Mouse (Mus musculus) forebrain, embryonic 13.5 days (tissue): ENCODE measurements at regions not wholly inside any gene's neighbourhood (a gene's known extent, or its start where the extent isn't known, plus 50 kb on each side); places are given as distances from the start of the nearest gene placed in this dataset.
A peak's percentile ranks its signal among the peaks of the same experiment; 100 is the strongest.

Experiments used
- ATAC-seq: fragments of 200-750 bp; cut with Nextera tagmentation; 2 replicates; pipeline ENCODE4 v1.8.0; 2017
- H3K27ac ChIP-seq: fragments of 300-500 bp; sonication (generic); 2 replicates; pipeline ENCODE4 v1.5.1; 2015; ENCODE audit warnings: inconsistent platforms, mild to moderate bottlenecking, moderate library complexity
- H3K27me3 ChIP-seq: fragments of 300-500 bp; sonication (generic); 2 replicates; pipeline ENCODE4 v1.6.1; 2015; ENCODE audit warnings: mild to moderate bottlenecking, inconsistent platforms
- H3K36me3 ChIP-seq: fragments of 300-500 bp; sonication (generic); 2 replicates; pipeline ENCODE4 v1.6.1; 2015; ENCODE audit warnings: mild to moderate bottlenecking, inconsistent platforms; ENCODE audit not compliant: poor library complexity, severe bottlenecking
- H3K4me1 ChIP-seq: fragments of 300-500 bp; sonication (generic); 2 replicates; pipeline ENCODE4 v1.6.1; 2015; ENCODE audit warnings: inconsistent platforms
- H3K4me2 ChIP-seq: fragments of 300-500 bp; sonication (generic); 2 replicates; pipeline ENCODE4 v1.6.1; 2015; ENCODE audit warnings: inconsistent platforms, mild to moderate bottlenecking, moderate library complexity
- H3K4me3 ChIP-seq: fragments of 300-500 bp; sonication (generic); 2 replicates; pipeline ENCODE4 v1.5.1; 2015; ENCODE audit warnings: mild to moderate bottlenecking, inconsistent platforms
- H3K9ac ChIP-seq: fragments of 300-500 bp; sonication (generic); 2 replicates; pipeline ENCODE4 v1.6.1; 2015; ENCODE audit warnings: mild to moderate bottlenecking, inconsistent platforms
- H3K9me3 ChIP-seq: fragments of 300-500 bp; sonication (generic); replicated peaks from 2 replicates; pipeline ENCODE4 v1.6.1; 2016; ENCODE audit warnings: inconsistent platforms
- WGBS: fragments of 180-500 bp; shearing (Covaris S2); methylation state at CpG from one replicate; pipeline ENCODE4 v1.1.7; 2015; 5-methylcytosine and 5-hydroxymethylcytosine counted together

DNA sequence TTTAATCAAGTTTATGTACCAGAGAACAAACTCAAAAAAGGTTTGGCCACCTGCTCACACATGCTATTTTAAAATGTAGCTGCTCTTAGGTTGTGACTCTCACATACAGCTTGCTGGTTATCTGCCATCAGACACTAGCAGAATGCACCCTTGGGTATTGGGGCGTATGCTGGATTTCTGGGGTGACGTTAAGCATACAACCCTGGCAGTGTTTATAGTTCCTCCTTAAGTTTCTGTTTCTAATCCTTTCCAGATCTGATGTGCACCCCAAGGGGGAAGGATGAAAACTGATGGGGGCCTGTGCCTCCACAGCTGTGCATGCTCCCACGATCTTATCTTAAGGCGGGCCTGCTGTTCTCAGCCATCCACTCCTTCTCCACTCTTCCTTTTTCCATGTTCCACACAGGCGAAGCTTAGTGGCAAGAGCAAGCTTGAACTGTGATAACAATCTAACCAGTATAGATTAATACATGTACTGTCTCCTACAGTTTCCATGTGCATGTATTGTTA lies 164.8 kb upstream of the 4930583I09Rik start:
- no peak overlapping the region for H3K4me3 ChIP-seq
- WGBS, result 96% methylated on average over 5 of the region's 5 CpGs
- H3K4me2 ChIP-seq, result no peak overlapping the region
- no peak overlapping the region for H3K9ac ChIP-seq
- ATAC-seq, result no peak
- H3K4me1 ChIP-seq, result no peaks in the 10 kb centered on the region
- no peaks in the 10 kb centered on the region for H3K36me3 ChIP-seq
- no peaks in the 10 kb centered on the region for H3K27me3 ChIP-seq
- no peaks in the 10 kb centered on the region; the same call in 1 of the 2 replicates for H3K9me3 ChIP-seq
- H3K27ac ChIP-seq, result no peak overlapping the region

DNA sequence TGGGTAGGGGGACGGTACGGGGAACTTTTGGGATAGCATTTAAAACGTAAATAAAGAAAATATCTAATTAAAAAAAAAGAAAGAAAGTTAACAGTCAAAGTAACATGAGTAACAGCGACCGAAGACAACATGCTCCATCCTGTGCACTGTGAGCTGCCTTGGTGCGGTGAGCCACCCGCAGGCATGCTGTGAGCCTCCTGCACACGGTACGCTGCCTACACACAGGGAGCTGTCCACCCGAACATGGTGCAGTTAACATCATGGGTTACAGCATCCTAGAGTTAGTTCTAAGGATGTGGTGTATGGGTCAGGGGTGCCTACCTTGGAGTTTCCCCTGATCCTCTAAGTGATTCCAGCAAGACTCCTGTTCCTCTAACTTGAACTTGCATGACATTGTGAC lies 158.6 kb upstream of the 4930583I09Rik start:
- Histone ChIP-seq H3K9me3 (no peaks in the 10 kb centered on the region), H3K4me2 (no peak overlapping the region), H3K27me3 (no peaks in the 10 kb centered on the region), H3K27ac (no peak overlapping the region), H3K4me1 (no peaks in the 10 kb centered on the region), H3K9ac (no peak overlapping the region), H3K36me3 (no peaks in the 10 kb centered on the region), H3K4me3 (no peak overlapping the region)
- 96% methylated on average over 10 of the region's 10 CpGs for WGBS
- no peak for ATAC-seq

DNA sequence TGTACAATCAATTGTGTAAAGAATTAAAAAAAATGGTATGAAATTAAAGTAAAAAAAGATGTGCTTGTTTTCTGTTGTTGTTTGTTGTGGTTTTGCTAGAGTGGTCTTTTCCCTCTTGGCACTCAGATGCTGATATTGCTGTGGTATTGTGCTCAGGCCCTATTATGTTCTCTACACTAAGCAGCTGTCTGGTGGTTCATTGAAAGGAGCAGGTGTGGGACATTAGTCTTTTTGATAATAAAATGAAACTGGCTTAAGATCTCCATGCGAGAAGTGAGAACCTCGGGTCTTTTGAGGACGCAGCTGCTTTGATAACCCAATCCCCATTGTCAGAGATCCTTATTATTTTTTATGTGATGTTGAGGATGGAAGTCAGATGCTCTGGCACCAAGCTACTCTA lies 155.4 kb upstream of the 4930583I09Rik start:
- Histone ChIP-seq H3K4me3 (no peak overlapping the region), H3K9ac (no peak overlapping the region), H3K4me2 (no peak overlapping the region), H3K27ac (no peak overlapping the region), H3K27me3 (no peaks in the 10 kb centered on the region), H3K9me3 (no peaks in the 10 kb centered on the region), H3K4me1 (no peaks in the 10 kb centered on the region), H3K36me3 (no peaks in the 10 kb centered on the region)
- ATAC-seq, result no peak
- WGBS, result 54% methylated on average over 3 of the region's 3 CpGs

DNA sequence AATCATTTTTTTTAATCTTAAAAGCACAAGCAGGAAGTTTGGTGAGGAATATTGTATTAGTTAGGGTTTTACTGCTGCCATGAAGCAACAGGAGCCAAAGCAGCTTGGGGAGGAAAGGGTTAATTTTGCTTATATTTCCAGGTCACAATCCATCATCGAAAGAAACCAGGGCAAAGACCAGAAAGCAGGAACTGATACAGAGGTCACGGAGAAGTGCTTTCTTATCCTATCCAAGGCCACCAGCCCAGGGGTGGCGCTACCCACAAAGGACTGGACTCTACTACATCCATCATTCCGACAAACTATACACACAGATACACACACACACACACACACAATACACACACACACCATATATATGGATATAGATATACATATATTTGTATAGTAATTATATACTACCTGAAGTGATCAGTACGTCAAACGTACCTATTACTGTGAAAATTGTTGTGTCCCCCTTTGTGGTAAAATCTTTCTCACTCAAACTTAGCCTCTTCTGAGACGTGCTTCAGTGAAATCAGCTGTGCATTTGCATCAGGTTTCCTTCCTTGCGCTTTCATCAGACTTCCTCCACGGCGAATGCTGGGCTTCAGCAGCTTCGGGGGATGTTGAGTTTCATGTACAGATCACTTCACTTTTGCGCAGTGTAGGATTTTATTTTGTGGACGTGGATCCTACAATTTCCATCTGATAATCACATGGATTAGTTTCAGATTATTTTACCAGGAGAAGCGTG lies 148.6 kb upstream of the 4930583I09Rik start:
- no peaks in the 10 kb centered on the region for H3K4me1 ChIP-seq
- H3K27ac ChIP-seq, result no peak overlapping the region
- H3K4me3 ChIP-seq, result no peak overlapping the region
- WGBS, result 88% methylated on average over 14 of the region's 14 CpGs
- ATAC-seq, result no peak
- H3K27me3 ChIP-seq, result no peaks in the 10 kb centered on the region
- no peak overlapping the region for H3K4me2 ChIP-seq
- H3K9ac ChIP-seq, result no peak overlapping the region
- no peaks in the 10 kb centered on the region for H3K36me3 ChIP-seq
- H3K9me3 ChIP-seq, result no peaks in the 10 kb centered on the region

DNA sequence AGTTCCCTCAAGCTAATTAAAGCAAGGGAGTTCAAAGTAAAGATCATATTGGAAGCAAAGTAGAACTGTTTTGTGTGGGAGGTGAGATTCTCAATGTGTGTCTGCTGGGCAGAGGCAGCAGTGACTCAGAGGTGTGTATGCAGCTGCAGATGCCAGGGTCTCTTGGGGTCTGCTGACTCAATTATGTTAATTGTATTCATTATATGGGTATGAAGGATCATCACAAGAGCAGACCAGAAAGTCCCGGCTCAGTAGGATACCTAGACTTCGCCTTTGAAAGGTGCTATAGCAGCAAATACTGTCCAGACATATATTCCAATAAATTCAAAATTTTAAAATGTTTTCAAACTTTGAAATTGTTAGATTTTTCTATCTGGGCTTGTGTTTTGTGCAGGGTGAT lies 147.6 kb upstream of the 4930583I09Rik start:
- Histone ChIP-seq H3K36me3 (no peaks in the 10 kb centered on the region), H3K9ac (no peak overlapping the region), H3K4me3 (no peak overlapping the region), H3K27ac (no peak overlapping the region), H3K27me3 (no peaks in the 10 kb centered on the region), H3K9me3 (no peaks in the 10 kb centered on the region), H3K4me1 (no peaks in the 10 kb centered on the region), H3K4me2 (no peak overlapping the region)
- no peak for ATAC-seq
- WGBS, result 80% methylated on average over 2 of the region's 2 CpGs

DNA sequence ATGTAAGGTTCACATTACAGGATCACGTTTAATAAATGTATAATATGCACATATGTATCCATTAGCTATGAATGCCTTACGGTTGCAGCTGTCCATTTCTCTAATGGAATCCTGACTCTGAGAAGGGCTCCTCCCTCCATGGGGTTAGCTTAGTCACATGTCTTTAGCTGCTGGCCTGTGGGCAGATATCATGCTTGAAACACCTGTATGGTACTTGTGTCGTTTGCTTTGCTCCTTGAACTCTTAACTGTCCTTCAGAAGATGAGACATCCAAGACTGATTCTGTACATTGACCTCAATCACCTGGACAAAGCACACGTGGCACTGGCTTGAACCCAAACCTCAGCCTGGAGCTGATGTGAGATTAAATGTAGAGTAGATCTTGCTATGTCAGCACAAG lies 128.3 kb upstream of the 4930583I09Rik start:
- no peaks in the 10 kb centered on the region for H3K36me3 ChIP-seq
- no peak overlapping the region for H3K4me2 ChIP-seq
- H3K27ac ChIP-seq, result no peak overlapping the region
- no peak overlapping the region for H3K9ac ChIP-seq
- no peaks in the 10 kb centered on the region for H3K9me3 ChIP-seq
- no peaks in the 10 kb centered on the region for H3K27me3 ChIP-seq
- 87% methylated on average over 4 of the region's 4 CpGs for WGBS
- no peak overlapping the region for H3K4me3 ChIP-seq
- no peaks in the 10 kb centered on the region for H3K4me1 ChIP-seq
- ATAC-seq, result no peak

DNA sequence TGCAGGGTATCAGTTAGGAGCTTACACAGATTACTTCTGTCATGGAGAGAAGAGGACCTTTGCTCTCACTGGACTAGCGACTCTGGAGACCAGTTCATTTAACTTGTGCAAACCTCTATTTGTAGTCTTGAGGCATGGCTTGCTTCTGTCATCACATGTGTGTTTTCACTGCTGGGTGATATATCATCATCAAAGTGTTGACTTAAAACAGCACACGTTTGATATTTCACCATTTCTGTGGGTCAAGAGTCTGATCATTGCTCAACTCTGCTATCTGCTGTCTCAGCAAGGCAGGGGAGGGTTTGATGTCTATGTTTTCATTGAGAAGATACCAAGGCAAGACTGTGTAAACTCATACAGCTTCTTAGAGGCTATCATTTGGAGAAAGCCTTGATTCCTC lies 126.0 kb upstream of the 4930583I09Rik start:
- no peak overlapping the region for H3K9ac ChIP-seq
- H3K36me3 ChIP-seq, result no peaks in the 10 kb centered on the region
- H3K4me1 ChIP-seq, result no peaks in the 10 kb centered on the region
- WGBS, result 79% methylated on average over 2 of the region's 2 CpGs
- H3K27me3 ChIP-seq, result no peaks in the 10 kb centered on the region
- H3K9me3 ChIP-seq, result no peaks in the 10 kb centered on the region
- H3K4me2 ChIP-seq, result no peak overlapping the region
- no peak for ATAC-seq
- no peak overlapping the region for H3K4me3 ChIP-seq
- H3K27ac ChIP-seq, result no peak overlapping the region

DNA sequence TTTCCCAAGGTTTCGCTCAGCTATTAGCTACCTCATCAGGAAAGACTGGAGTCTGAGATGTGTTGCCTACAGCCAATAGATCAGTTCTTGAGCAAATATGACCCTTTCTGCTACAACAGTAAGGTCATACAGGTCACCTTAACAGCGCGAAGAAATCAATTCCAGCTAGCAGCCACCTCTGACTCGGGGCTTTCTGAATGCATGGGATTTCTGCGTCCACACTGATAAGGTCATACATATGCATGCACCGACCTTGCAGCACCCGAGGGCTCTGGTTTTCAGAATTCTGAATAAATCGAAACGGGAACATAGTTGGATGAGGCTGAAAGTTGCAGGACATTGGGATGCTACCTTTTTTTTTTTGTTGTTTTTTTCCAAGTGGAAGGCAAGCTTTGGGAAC lies 121.6 kb upstream of the 4930583I09Rik start:
- Histone ChIP-seq H3K27ac (no peak overlapping the region), H3K9ac (no peak overlapping the region), H3K4me3 (no peak overlapping the region), H3K9me3 (no peaks in the 10 kb centered on the region), H3K36me3 (no peaks in the 10 kb centered on the region), H3K4me1 (peaks cover 4% of the 10 kb centered on the region; the same call in 1 of the 2 replicates), H3K27me3 (no peaks in the 10 kb centered on the region), H3K4me2 (no peak overlapping the region)
- no peak for ATAC-seq
- WGBS, result 87% methylated on average over 9 of the region's 9 CpGs

DNA sequence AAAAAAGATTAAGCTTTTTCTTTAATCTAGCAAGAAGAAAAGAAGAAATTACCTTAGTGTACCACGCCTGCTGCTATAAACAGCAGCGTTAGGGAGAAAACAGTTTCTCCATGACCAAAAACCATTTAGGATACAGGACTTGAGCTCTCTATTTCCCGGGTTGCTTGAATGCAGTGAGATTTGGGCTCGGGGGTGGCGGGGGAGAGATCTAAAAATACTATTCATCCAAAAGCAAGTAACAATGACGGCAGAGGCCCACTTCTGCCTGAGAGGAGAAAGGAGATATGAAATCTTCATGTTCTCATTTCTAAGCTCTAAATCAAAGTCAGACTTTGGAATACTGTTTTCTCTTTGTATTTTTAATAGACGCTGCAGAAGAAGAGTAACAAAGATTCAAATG lies 120.6 kb upstream of the 4930583I09Rik start:
- Histone ChIP-seq H3K4me2 (no peak overlapping the region), H3K9me3 (no peaks in the 10 kb centered on the region), H3K27ac (no peak overlapping the region), H3K9ac (no peak overlapping the region), H3K36me3 (no peaks in the 10 kb centered on the region), H3K4me1 (peaks cover 4% of the 10 kb centered on the region; the same call in 1 of the 2 replicates), H3K4me3 (no peak overlapping the region), H3K27me3 (no peaks in the 10 kb centered on the region)
- 82% methylated on average over 7 of the region's 7 CpGs for WGBS
- ATAC-seq, result no peak

DNA sequence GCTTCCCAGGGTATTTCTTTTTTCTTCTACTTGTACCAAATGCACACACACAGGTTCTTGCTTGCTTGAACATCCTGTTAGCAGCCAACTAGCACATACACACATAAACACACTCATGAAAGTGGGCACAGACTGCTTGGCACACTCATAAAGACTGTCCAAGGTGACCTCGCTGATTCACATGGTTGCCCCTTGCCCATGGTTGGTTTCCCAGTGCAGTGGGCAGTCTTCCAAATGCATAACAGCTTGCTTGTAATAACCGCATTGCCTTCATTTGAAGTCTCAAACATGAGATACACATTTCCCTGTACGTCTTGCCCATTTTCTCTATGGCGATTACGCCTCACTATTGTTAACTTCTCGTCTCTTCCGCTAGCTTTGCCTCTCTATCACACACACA lies 117.4 kb upstream of the 4930583I09Rik start:
- H3K9ac ChIP-seq, result no peak overlapping the region
- no peaks in the 10 kb centered on the region for H3K27me3 ChIP-seq
- no peaks in the 10 kb centered on the region for H3K36me3 ChIP-seq
- H3K27ac ChIP-seq, result no peak overlapping the region
- WGBS, result 86% methylated on average over 7 of the region's 7 CpGs
- H3K4me2 ChIP-seq, result no peak overlapping the region
- peaks cover 4% of the 10 kb centered on the region; the same call in 1 of the 2 replicates for H3K4me1 ChIP-seq
- no peak overlapping the region for H3K4me3 ChIP-seq
- ATAC-seq, result peak; percentile 45; the same call in 1 of the 2 replicates
- no peaks in the 10 kb centered on the region for H3K9me3 ChIP-seq

DNA sequence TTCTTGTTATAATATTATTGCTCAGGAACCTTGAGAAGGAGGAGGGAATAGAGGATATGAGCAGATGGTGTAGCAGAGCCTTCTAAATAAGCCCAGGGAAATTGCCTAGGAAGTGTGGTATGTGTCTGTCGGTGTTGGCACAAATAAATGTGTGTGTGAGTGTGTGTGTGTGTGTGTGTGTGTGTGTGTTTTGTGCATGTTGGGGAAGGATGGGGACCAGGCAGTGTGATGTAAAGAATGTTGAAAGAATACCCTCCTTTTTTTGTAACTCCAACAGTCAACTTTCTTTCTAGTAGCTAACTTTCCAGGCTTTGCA lies 115.7 kb upstream of the 4930583I09Rik start:
- H3K27me3 ChIP-seq, result no peaks in the 10 kb centered on the region
- ATAC-seq, result peak; percentile 78; the same call in 1 of the 2 replicates
- H3K4me1 ChIP-seq, result peaks cover 4% of the 10 kb centered on the region; the same call in 1 of the 2 replicates
- no peaks in the 10 kb centered on the region for H3K9me3 ChIP-seq
- H3K36me3 ChIP-seq, result no peaks in the 10 kb centered on the region
- 68% methylated on average over 1 of the region's 1 CpGs for WGBS
- no peak overlapping the region for H3K27ac ChIP-seq
- no peak overlapping the region for H3K4me2 ChIP-seq
- H3K9ac ChIP-seq, result no peak overlapping the region
- H3K4me3 ChIP-seq, result no peak overlapping the region

DNA sequence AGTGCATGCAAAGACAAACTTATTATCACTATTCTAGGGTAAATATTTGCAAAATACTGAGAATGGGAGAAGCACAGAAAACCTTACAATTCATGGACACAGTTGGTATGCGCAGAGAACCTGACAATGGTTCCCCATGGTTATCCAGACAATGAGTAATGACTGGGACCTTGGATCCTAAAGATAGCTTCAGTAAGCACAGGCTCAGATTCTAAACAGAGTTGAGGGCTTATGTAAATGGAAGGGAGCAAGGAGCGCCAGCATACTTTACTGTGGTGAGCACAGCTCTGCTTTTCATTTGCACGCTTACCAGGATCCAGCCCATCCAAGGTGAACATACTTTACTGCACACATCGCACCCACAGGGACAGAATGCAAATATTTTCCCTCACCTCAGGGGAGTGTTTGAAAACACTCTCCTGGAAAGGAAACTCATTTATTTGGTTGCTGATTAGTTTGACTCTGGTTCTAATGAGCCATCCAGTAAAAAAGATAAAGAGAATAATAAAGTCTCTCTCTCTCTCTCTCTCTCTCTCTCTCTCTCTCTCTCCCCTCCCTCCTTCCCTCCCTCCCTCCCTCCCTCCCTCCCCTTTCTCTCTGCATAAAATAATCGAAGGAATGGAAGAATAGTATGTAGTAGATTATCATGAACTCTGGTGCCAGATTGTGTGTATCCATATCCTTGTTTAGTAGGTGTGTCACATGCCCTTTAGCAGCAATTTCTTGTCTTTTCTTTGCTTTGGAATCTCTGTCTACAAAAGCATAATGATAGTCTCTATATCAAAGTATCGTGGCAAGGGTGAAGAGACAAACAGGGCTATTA lies 115.1 kb upstream of the 4930583I09Rik start:
- Histone ChIP-seq H3K27me3 (no peaks in the 10 kb centered on the region), H3K36me3 (no peaks in the 10 kb centered on the region), H3K4me1 (peaks cover 4% of the 10 kb centered on the region; the same call in 1 of the 2 replicates), H3K9me3 (no peaks in the 10 kb centered on the region), H3K4me2 (no peak overlapping the region), H3K27ac (no peak overlapping the region), H3K9ac (no peak overlapping the region), H3K4me3 (no peak overlapping the region)
- peak; percentile 17; the same call in 1 of the 2 replicates for ATAC-seq
- 72% methylated on average over 6 of the region's 6 CpGs for whole genome bisulfite sequencing
